Mouse (Mus musculus) thymus, postnatal 0 days (tissue): ENCODE measurements at regions not wholly inside any gene's neighbourhood (a gene's known extent, or its start where the extent isn't known, plus 50 kb on each side); places are given as distances from the start of the nearest gene placed in this dataset.
A peak's percentile ranks its signal among the peaks of the same experiment; 100 is the strongest.
"Not testable (repeated sequence)": the region's sequence is repeated elsewhere in the genome, so short reads cannot be mapped to it uniquely, and the experiment has no call there.

Source experiments
- DNase-seq: peaks from one replicate; pipeline ENCODE4 v3.0.0-alpha.2; 2015; ENCODE audit warnings: low spot score

DNA sequence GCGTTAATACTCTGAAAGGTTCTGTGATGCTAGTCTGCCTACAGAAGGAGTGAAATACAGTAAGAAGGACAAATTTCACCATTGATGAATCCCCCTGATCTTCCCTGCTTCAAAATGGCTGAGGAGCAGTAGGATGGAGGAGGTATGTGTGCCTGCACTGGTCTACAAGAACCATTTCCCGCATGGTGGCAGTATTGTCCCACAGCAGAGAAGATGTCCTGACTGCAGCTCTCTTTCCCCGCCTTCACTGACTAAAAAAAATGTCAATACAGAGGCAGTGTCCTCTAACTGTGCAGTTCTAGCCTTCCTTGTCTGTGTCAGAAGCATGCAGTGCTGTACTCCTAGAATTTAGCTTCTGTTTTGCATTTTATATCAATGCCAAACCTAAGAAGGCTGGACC, 174.6 kb upstream of the Olfr1324 start:
- DNase-seq: peak; percentile 83

- DNase-seq: peak; percentile 39
These were observed 174.2 kb upstream of the Olfr1324 start for GRCm38 (mm10) chrX:50602461-50602875.

DNA sequence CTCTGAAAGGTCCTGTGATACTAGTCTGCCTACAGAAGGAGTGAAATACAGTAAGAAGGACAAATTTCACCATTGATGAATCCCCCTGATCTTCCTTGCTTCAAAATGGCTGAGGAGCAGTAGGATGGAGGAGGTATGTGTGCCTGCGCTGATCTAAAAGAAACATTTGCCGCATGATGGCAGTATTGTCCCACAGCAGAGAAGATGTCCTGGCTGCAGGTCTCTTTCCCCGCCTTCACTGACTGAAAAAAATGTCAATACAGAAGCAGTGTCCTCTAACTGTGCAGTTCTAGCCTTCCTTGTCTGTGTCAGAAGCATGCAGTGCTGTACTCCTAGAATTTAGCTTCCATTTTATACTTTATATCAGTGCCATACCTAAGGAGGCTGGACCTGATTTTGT, 172.0 kb upstream of the Olfr1324 start:
- DNase-seq: peak; percentile 80

- DNase-seq: peak; percentile 64
These were observed 171.5 kb upstream of the Olfr1324 start for GRCm38 (mm10) chrX:50599780-50600179.

DNA sequence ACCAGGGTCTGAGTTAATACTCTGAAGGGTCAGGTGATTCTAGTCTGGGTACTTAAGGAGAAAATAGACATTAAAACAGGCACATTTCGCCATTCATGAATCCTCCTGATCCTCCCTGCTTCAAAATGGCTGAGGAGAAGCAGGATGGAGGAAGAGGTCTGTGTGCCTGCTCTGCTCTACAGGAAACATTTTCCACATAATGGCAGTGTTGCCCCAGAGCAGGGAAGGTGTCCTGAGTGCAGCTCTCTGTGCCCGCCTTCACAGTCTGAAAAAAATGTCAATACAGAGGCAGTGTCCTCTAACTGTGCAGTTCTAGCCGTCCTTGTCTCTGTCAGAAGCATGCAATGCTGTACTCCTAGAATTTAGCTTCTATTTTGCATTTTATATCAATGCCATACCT, 169.3 kb upstream of the Olfr1324 start:
- DNase-seq: not testable (repeated sequence)

DNA sequence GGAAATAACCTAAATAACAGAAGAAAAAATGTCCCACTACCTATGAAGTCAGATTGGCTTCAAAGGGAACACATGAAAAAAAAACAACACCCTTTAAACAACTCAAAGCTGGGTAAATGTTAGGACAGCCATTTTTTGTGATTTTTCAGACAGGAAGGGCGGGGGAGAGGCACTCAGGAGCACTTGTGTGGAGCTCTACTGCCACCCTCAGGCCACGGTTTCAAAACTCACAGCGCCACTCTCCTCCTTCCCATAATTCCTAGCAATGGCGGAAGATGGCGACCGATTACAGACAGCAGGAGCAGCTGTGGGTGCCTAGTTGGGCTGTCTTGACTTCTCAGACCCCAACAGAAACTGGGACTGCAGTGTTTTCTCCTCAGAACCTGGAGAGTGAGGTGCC, 168.8 kb upstream of the Olfr1324 start:
- DNase-seq: peak; percentile 73

GRCm38 (mm10) chrX:50594976-50595375, 166.7 kb upstream of the Olfr1324 start:
- DNase-seq: not testable (repeated sequence)

- DNase-seq: peak; percentile 57
These were observed 163.2 kb upstream of the Olfr1324 start for GRCm38 (mm10) chrX:50591477-50591876.

DNA sequence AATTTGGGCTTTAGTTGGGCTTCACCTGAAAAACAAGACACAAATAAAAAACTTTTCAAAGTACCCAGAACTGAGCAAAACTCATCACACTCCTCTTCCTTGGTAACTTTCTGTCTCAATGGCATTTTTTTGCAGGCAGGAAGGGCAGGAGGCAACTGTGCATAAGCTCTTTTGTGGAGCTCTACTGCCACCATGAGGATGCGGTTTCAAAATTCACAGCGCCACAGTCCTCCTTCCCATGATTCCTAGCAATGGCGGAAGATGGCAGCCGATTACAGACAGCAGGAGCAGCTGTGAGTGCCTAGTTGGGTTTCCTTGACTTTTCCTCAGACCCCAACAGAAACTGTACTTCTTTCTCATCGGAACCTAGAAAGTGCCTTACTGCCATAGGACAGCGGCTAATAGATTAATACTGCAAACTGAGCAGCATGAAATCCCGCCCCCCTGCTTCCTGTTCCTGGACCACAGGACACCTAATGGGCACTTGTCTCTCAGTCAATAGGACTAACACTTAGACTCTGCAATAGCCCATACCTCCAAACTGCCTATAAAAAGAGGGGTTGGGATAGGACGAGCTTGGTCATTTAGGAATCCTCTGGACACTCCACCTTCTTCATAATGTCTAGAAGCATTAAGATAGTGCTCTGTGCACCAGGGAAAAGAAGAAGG, 162.5 kb upstream of the Olfr1324 start:
- DNase-seq: peak; percentile 64

GRCm38 (mm10) chrX:50588892-50589291, 160.6 kb upstream of the Olfr1324 start:
- no peak for DNase-seq

- DNase-seq: peak; percentile 55
These were observed 155.7 kb upstream of the Olfr1324 start for GRCm38 (mm10) chrX:50583741-50584580.

- peak; percentile 64 for DNase-seq
These were observed 151.9 kb upstream of the Olfr1324 start for GRCm38 (mm10) chrX:50580200-50580599.

GRCm38 (mm10) chrX:50576824-50577223, 148.5 kb upstream of the Olfr1324 start:
- peak; percentile 64 for DNase-seq

GRCm38 (mm10) chrX:50572191-50573095, 144.1 kb upstream of the Olfr1324 start:
- DNase-seq: peak; percentile 67

DNA sequence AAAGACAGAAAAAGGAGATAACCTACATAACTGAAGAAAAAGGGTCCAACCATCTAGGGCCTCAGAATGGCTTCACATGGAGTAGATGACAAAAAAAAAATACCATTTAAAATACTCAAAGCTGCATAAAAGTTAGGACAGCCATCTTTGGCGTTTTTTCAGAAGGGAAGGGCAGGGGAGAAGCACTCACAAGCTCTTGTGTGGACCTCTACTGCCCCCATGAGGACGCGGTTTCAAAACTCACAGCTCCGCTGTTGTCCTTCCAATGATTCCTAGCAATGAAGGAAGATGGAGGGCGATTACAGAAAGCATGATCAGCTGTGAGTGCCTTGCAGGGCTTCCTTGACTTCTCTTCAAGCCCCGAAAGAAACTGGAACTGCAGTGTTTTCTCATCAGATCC, 140.8 kb upstream of the Olfr1324 start:
- peak; percentile 48 for DNase-seq

GRCm38 (mm10) chrX:50566345-50566744, 138.0 kb upstream of the Olfr1324 start:
- DNase-seq: peak; percentile 70

DNA sequence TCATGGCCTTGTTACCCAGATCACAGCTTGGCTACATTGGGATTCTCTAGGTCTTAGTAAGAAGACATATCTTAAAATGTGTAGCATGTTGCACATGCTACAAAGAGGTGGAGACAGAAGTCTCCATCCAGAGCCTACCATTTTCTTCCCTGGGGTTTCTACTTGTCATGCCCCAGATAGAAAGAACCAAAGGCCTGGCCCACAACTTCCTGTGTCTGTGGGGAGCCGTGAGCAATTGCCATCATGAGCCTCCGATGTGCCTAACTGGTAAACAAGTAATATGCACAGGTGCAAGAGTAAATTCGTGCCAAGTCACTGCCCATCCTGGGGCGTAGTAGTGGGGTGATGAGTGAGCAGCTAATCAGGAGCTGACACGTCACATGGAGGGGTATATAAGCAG, 136.7 kb upstream of the Olfr1324 start:
- peak; percentile 64 for DNase-seq

GRCm38 (mm10) chrX:50560915-50561314, 132.6 kb upstream of the Olfr1324 start:
- peak; percentile 37 for DNase-seq

DNA sequence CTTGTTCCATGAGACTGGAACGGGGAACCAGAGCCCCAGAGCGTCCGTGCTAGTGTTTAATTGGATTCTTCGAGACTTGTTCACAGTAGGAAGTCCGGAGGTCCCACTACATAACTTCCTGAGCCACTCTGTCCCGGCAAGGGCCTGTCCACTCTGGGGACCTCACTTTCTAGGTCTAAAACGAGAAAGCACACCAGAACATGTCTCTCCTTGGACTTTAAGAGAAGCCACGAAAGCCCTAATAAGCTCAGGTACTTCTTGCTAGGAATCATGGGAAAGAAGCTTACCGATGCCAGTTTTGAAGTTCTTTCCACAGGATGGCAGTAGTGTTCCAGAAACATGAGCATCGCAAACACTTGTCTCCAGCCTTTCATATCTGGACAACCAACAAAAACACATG, 122.0 kb upstream of the Olfr1324 start:
- peak; percentile 66 for DNase-seq

DNA sequence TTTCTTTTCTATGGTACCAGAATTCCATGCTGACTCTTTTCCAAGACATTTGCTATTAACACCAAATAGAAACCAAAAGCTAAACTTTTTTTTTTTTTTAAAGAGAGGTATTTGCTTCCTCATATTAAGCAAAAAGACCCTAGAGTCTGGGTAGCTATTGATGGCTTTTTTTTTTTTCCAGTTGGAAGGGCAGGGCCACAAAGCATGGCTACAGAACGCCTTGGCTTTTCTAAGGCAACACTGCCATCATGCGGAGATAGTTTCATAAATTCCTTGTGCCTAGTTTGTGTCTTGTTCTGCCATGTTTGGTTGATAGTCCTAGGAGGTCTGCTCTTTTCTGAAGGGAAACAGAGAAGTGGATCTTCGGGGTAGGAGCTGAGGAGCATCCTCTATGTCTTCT, 121.4 kb upstream of the Olfr1324 start:
- peak; percentile 64 for DNase-seq

DNA sequence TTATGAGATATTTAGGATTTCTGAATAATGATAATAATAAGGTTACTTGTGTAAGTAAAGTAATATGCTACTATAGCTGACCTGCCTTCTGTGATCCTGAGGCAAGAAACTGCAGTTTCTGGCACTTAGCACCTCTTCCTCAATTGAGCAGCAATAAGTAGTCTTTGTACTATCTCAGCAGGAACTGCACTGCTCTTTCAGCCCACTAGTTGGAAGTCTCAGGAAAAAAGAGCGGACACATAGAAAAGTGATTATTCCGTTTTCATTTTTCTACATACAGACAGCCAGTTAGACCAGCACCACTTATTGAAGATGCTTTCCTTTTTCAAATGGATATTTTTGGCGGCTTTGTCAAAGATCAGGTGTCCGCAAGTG, 109.5 kb upstream of the Olfr1324 start:
- DNase-seq: not testable (repeated sequence)
